Mouse (Mus musculus) naive thymus-derived CD4-positive, alpha-beta T cell, adult 2 months (primary cell): ENCODE results near the gene Ubtf.
"Not testable (repeated sequence)": the region's sequence is repeated elsewhere in the genome, so short reads cannot be mapped to it uniquely, and the experiment has no call there.

ENCODE experiments used
- DNase-seq: peaks from one replicate; pipeline ENCODE4 v3.0.0-alpha.2; 2011; ENCODE audit warnings: low read depth

Gene Ubtf

GRCm38 (mm10) chr11:102294887-102295597, 24.5 kb downstream of the Ubtf start:
- DNase-seq: peak; percentile 87

GRCm38 (mm10) chr11:102294416-102294815, 25.1 kb downstream of the Ubtf start:
- DNase-seq: no peak

GRCm38 (mm10) chr11:102293971-102294370, 25.6 kb downstream of the Ubtf start:
- no peak for DNase-seq

DNA sequence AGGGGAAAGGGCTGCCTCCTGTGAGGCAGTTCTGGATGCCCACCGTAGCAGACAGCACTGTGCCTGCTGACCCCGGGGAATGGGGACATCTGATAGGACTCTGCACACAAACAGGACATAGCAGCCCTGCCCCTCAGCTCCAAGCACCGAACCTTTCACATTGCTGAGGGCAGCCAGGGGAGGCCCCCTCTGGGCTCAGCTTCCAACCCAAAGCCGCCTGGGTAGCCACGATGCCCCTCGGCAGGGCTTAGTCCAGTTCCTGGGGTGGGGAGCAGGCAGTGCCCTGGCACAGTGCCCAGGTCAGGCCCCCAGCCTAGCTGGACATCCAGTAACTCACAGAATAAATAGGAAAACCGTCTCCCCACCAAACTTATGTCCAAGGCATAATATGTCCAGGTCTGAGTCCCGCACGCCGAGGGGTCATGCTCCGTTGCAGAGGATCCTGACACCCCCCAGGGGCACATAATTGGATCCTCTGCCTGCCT, 28.4 kb downstream of the Ubtf start:
- DNase-seq: no peak

- DNase-seq: no peak
Observed at GRCm38 (mm10) chr11:102290141-102290540, 29.4 kb downstream of the Ubtf start.

GRCm38 (mm10) chr11:102289511-102290100, 29.9 kb downstream of the Ubtf start:
- DNase-seq: no peak

DNA sequence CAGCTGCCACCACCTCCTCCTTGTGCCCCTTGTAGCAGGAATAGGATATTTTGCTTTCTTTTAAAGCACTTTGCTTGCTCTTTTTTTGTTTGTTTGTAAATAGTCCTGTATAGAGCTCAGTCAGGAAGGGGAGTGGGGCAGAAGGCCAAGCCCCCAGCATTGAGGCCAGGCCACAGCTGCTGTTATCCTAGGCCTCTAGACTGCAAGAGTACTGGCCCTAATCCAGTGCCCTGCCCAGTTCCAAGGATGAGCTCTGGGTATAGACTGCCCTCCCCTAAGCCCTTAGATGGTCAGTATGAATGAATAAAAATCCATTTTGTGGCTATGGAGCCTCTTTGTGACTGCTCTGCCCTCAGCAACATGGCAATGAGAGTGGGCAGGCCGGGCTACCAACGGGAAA, 30.6 kb downstream of the Ubtf start:
- no peak for DNase-seq

- DNase-seq: no peak
Observed at GRCm38 (mm10) chr11:102288027-102288804, 31.3 kb downstream of the Ubtf start.

DNA sequence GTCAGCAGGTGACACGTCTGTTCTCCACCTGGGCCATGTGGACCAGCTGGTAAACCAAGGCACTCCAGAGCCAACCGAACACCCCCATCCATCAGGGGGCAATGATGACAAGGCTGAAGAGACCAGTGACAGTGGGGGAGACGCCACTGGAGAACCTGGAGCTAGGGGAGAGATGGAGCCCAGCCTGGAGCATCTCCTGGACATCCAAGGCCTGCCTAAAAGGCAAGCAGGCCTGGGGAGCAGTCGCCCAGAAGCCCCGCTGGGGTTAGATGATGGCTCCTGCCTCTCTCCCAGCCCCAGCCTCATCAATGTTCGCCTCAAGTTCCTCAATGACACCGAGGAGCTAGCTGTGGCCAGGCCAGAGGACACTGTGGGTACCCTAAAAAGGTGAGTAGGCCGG, 32.1 kb downstream of the Ubtf start:
- no peak for DNase-seq

DNA sequence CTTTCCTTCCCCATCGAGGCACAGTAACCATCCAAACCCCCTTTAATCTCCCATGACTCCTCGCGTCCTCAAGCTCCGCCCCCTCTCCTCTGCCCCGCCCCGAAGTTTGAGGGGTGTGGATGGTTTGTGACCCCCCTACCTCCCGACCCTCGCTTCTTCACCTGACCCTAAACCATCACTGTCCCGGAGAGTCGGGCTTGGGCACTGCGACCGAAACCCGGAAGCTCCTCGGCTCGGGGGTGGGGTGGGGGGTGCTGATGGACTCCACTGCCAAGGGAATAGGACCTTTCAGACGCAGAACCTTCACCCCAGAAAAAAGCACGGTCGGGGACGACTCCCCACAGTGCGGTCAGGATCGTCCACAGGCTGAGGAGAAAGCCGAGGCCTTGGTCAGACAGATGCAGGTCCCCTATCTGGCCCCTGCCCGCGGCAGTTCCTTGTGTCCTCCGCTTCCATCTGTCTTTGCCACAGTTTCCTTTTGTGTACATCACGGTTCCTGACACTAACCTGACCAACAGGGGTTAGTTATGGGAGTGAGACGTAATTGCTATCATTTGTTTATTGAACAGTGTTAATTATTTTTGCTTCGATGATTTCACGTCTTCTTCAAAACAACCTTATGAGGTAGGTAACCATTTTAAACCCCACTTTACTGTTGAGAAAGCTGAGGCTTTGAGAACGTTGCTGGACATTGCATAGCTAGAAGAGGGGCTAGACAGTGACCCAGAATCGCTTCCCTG, 34.3 kb downstream of the Ubtf start:
- DNase-seq: no peak

- DNase-seq: peak; percentile 99
Observed at GRCm38 (mm10) chr11:102284501-102285094, 34.9 kb downstream of the Ubtf start, which contains the start of gene Tmub2. TSS of gene Tmub2 (plus strand) at chr11:102284931.

- DNase-seq: peak; percentile 49
Observed at GRCm38 (mm10) chr11:102283922-102284321, 35.6 kb downstream of the Ubtf start.

DNA sequence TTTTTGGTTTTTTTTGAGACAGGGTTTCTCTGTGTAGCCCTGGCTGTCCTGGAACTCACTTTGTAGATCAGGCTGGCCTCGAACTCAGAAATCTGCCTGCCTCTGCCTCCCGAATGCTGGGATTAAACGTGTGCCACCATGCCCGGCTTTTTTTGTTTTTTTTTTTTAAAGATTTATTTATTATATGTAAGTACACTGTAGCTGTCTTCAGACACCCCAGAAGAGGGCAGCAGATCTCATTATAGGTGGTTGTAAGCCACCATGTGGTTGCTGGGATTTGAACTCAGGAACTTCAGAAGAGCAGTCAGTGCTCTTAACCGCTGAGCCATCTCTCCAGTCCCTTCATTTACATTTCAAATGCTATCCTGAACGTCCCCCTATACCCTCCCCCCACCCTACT, 39.3 kb downstream of the Ubtf start:
- not testable (repeated sequence) for DNase-seq

DNA sequence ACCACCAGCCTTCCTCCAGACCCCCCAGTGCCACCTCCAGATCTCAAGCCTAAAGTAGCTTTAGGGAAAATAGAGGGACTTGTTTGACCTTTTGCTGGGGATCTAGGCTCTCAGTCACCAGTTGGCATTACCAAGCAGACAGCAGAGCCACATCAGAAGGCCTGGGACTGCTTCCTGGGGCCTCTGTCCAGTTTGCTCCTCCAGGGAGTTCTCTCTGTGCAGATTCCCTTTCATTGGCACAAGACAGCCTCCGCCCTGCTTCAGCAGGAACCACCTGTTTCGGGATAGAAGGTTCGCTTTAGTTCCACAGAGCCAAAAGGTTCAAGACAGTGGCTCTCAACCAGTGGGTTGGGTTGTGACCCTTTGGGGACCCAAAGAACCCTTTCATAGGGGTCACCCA, 39.9 kb downstream of the Ubtf start:
- no peak for DNase-seq

GRCm38 (mm10) chr11:102277754-102278153, 41.8 kb downstream of the Ubtf start:
- no peak for DNase-seq

GRCm38 (mm10) chr11:102276411-102276915, 43.1 kb downstream of the Ubtf start:
- no peak for DNase-seq

DNA sequence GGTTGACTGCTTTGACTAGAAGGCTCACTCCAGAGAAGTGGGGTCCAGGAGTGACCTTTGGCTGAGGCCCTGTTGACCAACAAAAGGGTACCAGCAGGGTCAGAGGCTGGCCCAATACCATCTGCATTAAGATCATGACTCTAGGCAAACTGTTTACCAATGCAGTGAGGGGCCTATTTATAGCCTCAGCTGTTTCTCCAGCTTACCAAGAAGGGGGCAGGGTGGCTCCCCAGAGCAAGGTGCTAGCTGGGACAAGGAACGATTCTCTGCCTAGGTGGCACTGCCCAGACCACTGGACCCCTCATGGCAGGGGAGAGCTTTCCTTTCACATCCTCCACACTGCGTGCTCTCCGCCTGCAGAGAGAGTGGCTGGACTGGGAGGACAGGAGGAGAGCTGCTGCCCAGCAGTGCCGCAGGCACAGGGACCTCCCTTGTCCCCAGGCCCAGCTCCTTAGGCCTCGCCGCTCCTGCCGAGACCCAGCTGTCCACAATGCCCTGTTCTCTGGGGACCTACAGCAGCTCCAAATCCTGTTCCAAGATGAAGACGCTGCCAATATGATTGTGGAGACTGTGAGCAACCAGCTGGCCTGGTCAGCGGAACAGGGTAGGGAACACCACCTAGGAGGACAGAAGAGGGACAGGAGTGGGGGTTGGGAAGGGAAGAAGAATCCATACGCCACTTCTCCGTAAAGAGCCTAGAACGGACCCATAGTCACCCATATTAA, 50.9 kb downstream of the Ubtf start, which contains the start of gene Asb16:
Gene Asb16, plus strand, starts transcription at position 224 of the 725 bp plus-strand sequence.
- DNase-seq: no peak

DNA sequence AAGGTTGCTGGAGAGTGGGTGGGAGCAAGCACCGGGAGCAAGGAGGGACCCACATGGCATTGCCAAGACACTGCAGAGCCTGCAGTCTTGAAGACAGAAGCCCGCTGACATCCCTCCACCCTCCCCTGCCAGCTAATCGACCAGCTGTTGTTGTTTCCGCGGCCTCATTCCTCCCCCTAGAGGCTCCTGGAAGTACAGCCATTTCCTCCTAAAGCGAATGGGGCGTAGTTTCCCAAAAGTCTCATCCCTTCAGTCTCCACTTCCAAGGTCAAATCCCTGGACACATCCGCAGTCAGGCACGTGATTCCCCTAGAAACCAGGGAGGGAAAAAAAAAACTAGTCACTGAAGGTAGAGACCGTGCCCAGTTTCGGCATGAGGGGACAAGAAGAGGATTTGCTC, 52.1 kb downstream of the Ubtf start:
- peak; percentile 70 for DNase-seq

GRCm38 (mm10) chr11:102266631-102267355, 52.7 kb downstream of the Ubtf start:
- DNase-seq: no peak

- DNase-seq: no peak
Observed at GRCm38 (mm10) chr11:102265816-102266215, 53.7 kb downstream of the Ubtf start.
